Mouse (Mus musculus) ES-Bruce4 (cell line): Measurements from ENCODE around the gene Maml3. TPM values are rescaled to one million over a fixed set of nuclear protein-coding genes. Genes with fewer than 3 reads are reported as not detected.
A peak's percentile ranks its signal among the peaks of the same experiment; 100 is the strongest.

Experiments
- H3K27ac ChIP-seq: 2 replicates; pipeline ENCODE4 v1.5.1; 2012; ENCODE audit warnings: low read length, inconsistent platforms; ENCODE audit not compliant: insufficient read depth
- H3K27me3 ChIP-seq: 2 replicates; pipeline ENCODE4 v1.6.1; 2012; ENCODE audit warnings: mild to moderate bottlenecking, low read length, inconsistent platforms; ENCODE audit not compliant: control insufficient read depth, poor library complexity, insufficient read depth, severe bottlenecking
- H3K36me3 ChIP-seq: 2 replicates; pipeline ENCODE4 v1.6.1; 2012; ENCODE audit warnings: inconsistent platforms, mild to moderate bottlenecking, low read length, moderate library complexity; ENCODE audit not compliant: control insufficient read depth, poor library complexity, insufficient read depth, severe bottlenecking
- H3K4me1 ChIP-seq: one replicate; pipeline ENCODE4 v1.8.1; 2011; ENCODE audit warnings: low read length; ENCODE audit not compliant: control insufficient read depth, insufficient read depth
- H3K4me3 ChIP-seq: 2 replicates; pipeline ENCODE4 v1.5.1; 2011; ENCODE audit warnings: low read depth, mild to moderate bottlenecking, low read length
- H3K9ac ChIP-seq: 2 replicates; pipeline ENCODE4 v1.6.1; 2012; ENCODE audit warnings: low read depth, mild to moderate bottlenecking, inconsistent platforms; ENCODE audit not compliant: poor library complexity, severe bottlenecking
- H3K9me3 ChIP-seq: replicated peaks from 2 replicates; pipeline ENCODE4 v1.6.1; 2012; ENCODE audit warnings: mild to moderate bottlenecking, low read length, inconsistent platforms; ENCODE audit not compliant: control insufficient read depth, poor library complexity, insufficient read depth, severe bottlenecking
- CTCF ChIP-seq: IDR thresholded peaks from one replicate; pipeline ENCODE4 v1.8.1; 2011; ENCODE audit warnings: low read depth, low read length
- EP300 ChIP-seq: IDR thresholded peaks from 2 replicates; pipeline ENCODE4 v1.6.1; 2011; ENCODE audit warnings: low read depth, low read length; ENCODE audit not compliant: insufficient read depth
- POLR2A ChIP-seq: IDR thresholded peaks from one replicate; pipeline ENCODE4 v1.8.1; 2011; ENCODE audit warnings: low read length; ENCODE audit not compliant: insufficient read depth
- polyA plus RNA-seq: library from polyadenylated mRNA; stranded (reverse); fragments of >200 nt; gene quantifications from 2 replicates; pipeline ENCODE4 v1.2.4, GENCODE M21; 2011; ENCODE audit warnings: low read depth; ENCODE audit not compliant: missing spikeins, insufficient read depth, insufficient read length

The Maml3 gene
- polyA plus RNA-seq, 1 experiment: 5.7 TPM

DNA sequence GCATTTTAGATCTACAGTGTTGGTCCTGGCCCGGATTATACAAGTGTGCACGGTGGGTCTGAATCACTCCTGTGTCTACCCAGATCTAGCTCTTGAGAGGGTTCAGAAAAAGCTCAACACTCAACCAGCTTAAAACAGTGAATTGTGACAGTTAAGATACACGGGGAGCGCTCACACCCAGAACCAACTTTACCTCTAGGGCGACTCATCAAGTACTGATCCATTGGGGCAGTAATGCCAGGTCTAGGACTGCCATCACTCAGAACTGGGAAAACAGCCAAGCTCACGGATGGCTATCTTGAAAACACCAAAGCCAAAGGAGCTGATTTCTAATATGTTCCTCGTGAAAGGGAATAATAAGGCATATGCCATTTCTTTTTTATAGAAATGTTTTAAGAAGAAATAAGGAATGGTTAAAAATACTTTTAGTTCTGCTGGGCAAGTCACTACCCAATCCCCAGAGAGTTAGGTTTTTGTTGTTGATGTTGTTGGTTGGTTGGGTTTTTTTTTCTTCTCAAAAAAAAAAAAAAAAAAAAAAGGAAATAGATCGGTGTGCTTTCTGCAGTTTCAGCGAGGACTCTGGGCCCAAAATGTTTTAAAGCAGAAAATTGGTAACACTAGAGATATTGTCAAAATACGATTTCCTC lies 103.9 kb downstream of the Maml3 start:
- H3K27me3 ChIP-seq: no peaks in the 10 kb centered on the region
- TF ChIP-seq POLR2A: no peak
- TF ChIP-seq EP300: no peak
- no peak for TF ChIP-seq CTCF

DNA sequence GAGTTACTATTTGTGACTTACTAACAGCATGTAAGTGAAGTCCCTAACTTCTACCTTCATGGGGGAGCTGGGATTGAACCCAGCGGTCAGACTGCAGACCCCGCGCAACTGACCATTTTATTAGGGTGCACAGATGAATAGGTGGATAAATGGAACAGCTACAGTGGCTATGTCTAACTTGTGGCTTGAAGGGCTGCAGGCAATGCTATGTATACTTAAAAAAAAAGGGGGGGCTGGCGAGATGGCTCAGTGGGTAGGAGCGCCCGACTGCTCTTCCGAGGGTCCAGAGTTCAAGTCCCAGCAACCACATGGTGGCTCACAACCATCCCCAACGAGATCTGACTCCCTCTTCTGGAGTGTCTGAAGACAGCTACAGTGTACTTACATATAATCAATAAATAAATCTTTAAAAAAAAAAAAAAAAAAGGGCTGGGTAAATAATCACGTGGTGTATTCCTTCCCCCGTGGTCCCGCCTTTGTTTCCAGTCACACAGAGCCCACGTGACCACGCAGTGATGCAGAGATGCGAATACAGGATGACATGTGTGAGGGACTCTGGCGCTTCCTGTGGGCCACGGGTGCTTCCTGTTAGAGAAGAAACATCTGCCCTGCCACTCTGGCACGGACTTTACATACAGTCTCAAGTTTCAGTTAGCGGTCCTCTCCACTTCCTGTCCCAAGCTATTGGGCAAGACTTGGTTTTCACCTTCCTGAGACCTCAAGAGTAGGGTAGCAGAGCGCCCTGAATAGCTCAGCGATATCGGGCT lies 105.0 kb downstream of the Maml3 start:
- Histone ChIP-seq H3K4me1 (no peaks in the 10 kb centered on the region), H3K9me3 (no peaks in the 10 kb centered on the region), H3K27me3 (no peaks in the 10 kb centered on the region), H3K4me3 (no peak overlapping the region), H3K9ac (no peak overlapping the region), H3K36me3 (no peaks in the 10 kb centered on the region), H3K27ac (no peak overlapping the region)
- TF ChIP-seq CTCF: no peak
- TF ChIP-seq POLR2A: no peak
- TF ChIP-seq EP300: no peak

More for the DNA sequence above, 103.9 kb downstream of the Maml3 start:
- Histone ChIP-seq H3K36me3 (no peaks in the 10 kb centered on the region), H3K9me3 (no peaks in the 10 kb centered on the region), H3K27ac (no peak overlapping the region), H3K9ac (no peak overlapping the region), H3K4me3 (no peak overlapping the region), H3K4me1 (no peaks in the 10 kb centered on the region)

DNA sequence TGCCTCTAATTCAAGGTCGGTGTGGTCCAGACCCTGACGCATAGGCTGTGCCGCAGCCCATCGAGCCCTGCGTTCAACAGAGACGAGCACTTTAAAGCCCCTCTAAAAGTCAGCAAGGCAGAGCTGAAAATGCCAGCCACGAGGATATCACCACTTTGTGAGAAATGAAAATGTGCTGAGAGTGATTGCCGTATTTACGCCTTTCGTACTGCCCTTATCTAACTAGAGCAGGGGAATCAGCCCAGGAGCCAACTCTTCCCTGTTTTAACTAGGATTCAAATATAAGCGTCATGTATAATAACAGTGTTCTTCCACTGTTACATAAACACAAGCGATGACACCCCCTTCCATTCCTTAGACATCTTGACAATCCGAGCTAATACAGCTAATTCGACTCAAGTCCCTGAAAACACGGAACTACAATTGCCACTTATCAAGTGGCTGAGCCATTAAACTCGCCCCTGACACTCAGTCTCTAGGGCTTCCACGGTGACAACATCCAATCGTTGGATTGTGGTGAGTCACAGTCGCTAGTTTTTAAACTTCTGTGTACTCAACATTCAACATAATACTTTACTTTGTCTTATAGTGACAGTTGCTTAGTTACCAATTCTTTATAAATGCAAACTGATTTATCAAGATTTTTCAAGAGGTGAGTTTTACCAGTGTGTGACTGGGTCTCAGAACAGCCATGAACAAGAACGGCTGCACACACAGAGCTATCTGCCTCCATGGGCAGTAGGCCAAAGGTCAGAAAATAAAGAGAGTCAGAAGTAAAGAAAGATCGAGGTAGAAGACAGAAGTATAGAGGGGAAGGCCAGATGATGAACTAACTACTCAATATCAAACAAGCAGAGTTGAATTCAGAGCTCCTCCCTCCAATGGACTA lies 106.1 kb downstream of the Maml3 start:
- Histone ChIP-seq H3K27me3 (no peaks in the 10 kb centered on the region), H3K9ac (no peak overlapping the region), H3K4me1 (no peaks in the 10 kb centered on the region), H3K4me3 (no peak overlapping the region), H3K27ac (no peak overlapping the region), H3K9me3 (no peaks in the 10 kb centered on the region), H3K36me3 (no peaks in the 10 kb centered on the region)
- TF ChIP-seq EP300 (no peak), CTCF (no peak), POLR2A (no peak)

DNA sequence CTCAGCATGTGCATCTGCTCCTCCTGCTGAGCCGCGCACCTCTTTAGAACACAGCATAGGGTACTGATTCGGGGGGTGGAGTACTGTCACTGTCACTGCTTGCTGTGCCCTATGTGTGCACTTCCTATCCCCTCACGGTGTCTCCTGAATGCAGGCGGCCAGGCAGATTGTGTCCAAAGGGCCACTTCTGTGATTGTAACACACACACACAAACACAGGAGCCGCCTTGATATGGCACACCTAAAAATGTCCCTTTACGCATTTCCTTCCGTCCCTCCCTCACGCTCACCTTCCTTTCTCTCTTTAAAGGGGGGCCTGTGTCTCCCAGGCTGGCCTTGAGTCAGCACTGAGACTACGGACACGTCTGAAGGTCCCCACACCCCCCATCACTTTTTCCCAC lies 107.3 kb downstream of the Maml3 start:
- Histone ChIP-seq H3K4me1 (no peaks in the 10 kb centered on the region), H3K4me3 (peak overlapping the region; percentile 8), H3K36me3 (no peaks in the 10 kb centered on the region), H3K27ac (no peak overlapping the region), H3K9me3 (no peaks in the 10 kb centered on the region), H3K9ac (no peak overlapping the region), H3K27me3 (no peaks in the 10 kb centered on the region)
- no peak for TF ChIP-seq POLR2A
- no peak for TF ChIP-seq EP300
- no peak for TF ChIP-seq CTCF

DNA sequence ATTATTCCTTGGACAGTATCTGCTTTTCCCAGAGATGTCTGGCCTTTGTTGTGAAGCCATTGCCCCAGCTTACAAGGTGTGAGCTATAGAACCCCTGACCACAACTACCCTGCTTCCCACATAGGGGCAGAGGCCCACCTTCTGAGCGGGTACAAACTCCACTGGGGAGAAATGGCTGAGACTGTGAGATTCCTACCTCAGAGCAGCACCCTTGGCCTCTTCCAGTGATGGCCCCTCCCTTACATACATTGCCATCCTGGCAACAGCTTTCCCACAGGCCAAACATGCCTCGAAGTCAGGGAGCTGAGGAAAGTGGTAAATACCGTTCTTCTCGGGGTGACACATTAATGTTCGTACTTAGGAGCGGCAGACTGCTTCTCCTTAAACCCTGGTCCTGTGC lies 118.4 kb downstream of the Maml3 start:
- Histone ChIP-seq H3K4me1 (no peaks in the 10 kb centered on the region), H3K27me3 (no peaks in the 10 kb centered on the region), H3K9ac (no peak overlapping the region), H3K9me3 (no peaks in the 10 kb centered on the region; the same call in 1 of the 2 replicates), H3K4me3 (no peak overlapping the region), H3K27ac (no peak overlapping the region), H3K36me3 (no peaks in the 10 kb centered on the region)
- TF ChIP-seq EP300 (no peak), CTCF (no peak), POLR2A (no peak)

DNA sequence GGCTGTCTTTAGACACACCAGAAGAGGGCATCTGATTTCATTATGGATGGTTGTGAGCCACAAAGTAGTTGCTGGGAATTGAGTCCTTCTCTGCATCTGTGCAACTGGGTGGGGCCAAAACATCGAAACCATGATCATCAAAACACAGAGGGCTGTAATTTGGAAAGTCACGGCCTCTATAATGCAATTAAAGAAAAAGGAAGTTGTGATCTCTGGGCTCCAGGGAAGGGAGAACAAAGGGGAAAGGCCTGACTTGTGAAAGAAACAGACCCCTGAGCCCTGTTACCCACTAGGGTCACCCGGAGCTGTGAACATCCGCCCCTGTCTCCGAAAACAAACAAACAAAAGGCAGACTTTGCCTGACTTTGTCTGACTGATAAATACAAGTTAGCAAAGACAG lies 123.4 kb downstream of the Maml3 start:
- Histone ChIP-seq H3K27me3 (no peaks in the 10 kb centered on the region), H3K9ac (no peak overlapping the region), H3K36me3 (no peaks in the 10 kb centered on the region), H3K9me3 (no peaks in the 10 kb centered on the region), H3K4me3 (no peak overlapping the region), H3K27ac (no peak overlapping the region), H3K4me1 (no peaks in the 10 kb centered on the region)
- TF ChIP-seq POLR2A: no peak
- TF ChIP-seq EP300: no peak
- no peak for TF ChIP-seq CTCF
